In genomic region chr2:38354179-38354716, GRCm38 (mm10) we compare ENCODE assay signal across 12 mouse cellular contexts. TPM values are rescaled to one million over a fixed set of nuclear protein-coding genes. Genes with fewer than 3 reads are reported as not detected.
A peak's percentile ranks its signal among the peaks of the same experiment; 100 is the strongest.
DNase-seq lines count a peak whose midpoint lies in the region; ATAC-seq and TF ChIP-seq lines count a peak whose summit lies in the region.
"Had no signal": no experiment of that assay in that cellular context is flagged by ENCODE, and none has a peak within 500 bp of the region (broad histone marks: within the 10 kb centered on the region; RNA-seq: fewer than 3 reads in every experiment).

No protein-coding gene starts in this region.

- peak overlapping the region; percentile 97 for H3K27ac ChIP-seq in layer of hippocampus, adult 2 months
- H3K27ac ChIP-seq in forebrain, embryonic 12.5 days, result peak overlapping the region; percentile 96
- H3K27ac ChIP-seq in limb, embryonic 11.5 days (replicated peaks; ENCODE audit: low read depth, low read length), result no peak overlapping the region
- peak overlapping the region; percentile 90 for H3K27ac ChIP-seq in midbrain, embryonic 16.5 days (ENCODE audit: low read length)
- H3K27ac ChIP-seq: heart, embryonic 13.5 days had no signal

- peak overlapping the region; percentile 99 for H3K9ac ChIP-seq in forebrain, embryonic 12.5 days
- peak overlapping the region; percentile 44 for H3K9ac ChIP-seq in limb, embryonic 11.5 days (ENCODE audit: low read length)
- H3K9ac ChIP-seq in midbrain, embryonic 16.5 days (ENCODE audit: low read depth, low read length), result peak overlapping the region; percentile 77
- H3K9ac ChIP-seq: heart, embryonic 13.5 days had no signal

- no peak for TF ChIP-seq CTCF in layer of hippocampus, adult 2 months (conservative IDR thresholded peaks at IDR 0.05)

- peaks cover 66% of the 10 kb centered on the region for H3K4me1 ChIP-seq in forebrain, embryonic 12.5 days
- H3K4me1 ChIP-seq in limb, embryonic 11.5 days (ENCODE audit: control insufficient read depth, insufficient read depth, low read length), result peaks cover 37% of the 10 kb centered on the region
- H3K4me1 ChIP-seq in midbrain, embryonic 16.5 days (ENCODE audit: control insufficient read depth, insufficient read depth, low read length), result peaks cover 5% of the 10 kb centered on the region

- H3K4me3 ChIP-seq in layer of hippocampus, adult 2 months, result peak overlapping the region; percentile 82
- H3K4me3 ChIP-seq in forebrain, embryonic 12.5 days (replicated peaks), result peak overlapping the region; percentile 91
- peak overlapping the region; percentile 63 for H3K4me3 ChIP-seq in limb, embryonic 11.5 days (ENCODE audit: low read depth, low read length)
- peak overlapping the region; percentile 57 for H3K4me3 ChIP-seq in midbrain, embryonic 16.5 days (ENCODE audit: low read depth, low read length)
- H3K4me3 ChIP-seq: heart, embryonic 13.5 days had no signal

- no peaks in the 10 kb centered on the region for H3K9me3 ChIP-seq in forebrain, embryonic 12.5 days
- H3K9me3 ChIP-seq in limb, embryonic 11.5 days (ENCODE audit: control insufficient read depth, low read length), result no peaks in the 10 kb centered on the region
- no peaks in the 10 kb centered on the region for H3K9me3 ChIP-seq in midbrain, embryonic 16.5 days (replicated peaks; ENCODE audit: control insufficient read depth, low read length, poor library complexity, severe bottlenecking)
- H3K9me3 ChIP-seq: heart, embryonic 13.5 days had no signal

- peaks cover 26% of the 10 kb centered on the region for H3K36me3 ChIP-seq in forebrain, embryonic 12.5 days (replicated peaks)
- H3K36me3 ChIP-seq in limb, embryonic 11.5 days (ENCODE audit: control insufficient read depth, insufficient read depth, low read length), result no peaks in the 10 kb centered on the region
- no peaks in the 10 kb centered on the region for H3K36me3 ChIP-seq in midbrain, embryonic 16.5 days (ENCODE audit: control insufficient read depth, insufficient read depth, low read length)
- H3K36me3 ChIP-seq: heart, embryonic 13.5 days had no signal

- peaks cover 65% of the 10 kb centered on the region for H3K27me3 ChIP-seq in forebrain, embryonic 12.5 days
- peaks cover 44% of the 10 kb centered on the region for H3K27me3 ChIP-seq in limb, embryonic 11.5 days (ENCODE audit: control insufficient read depth, insufficient read depth, low read length)
- peaks cover 13% of the 10 kb centered on the region for H3K27me3 ChIP-seq in midbrain, embryonic 16.5 days (ENCODE audit: control insufficient read depth, insufficient read depth, low read depth, low read length)

- DNase-seq in layer of hippocampus, adult 2 months (ENCODE audit: low spot score in 2 of 2), result no peak
- DNase-seq in layer of hippocampus, adult 9-11 months, result no peak
- DNase-seq in limb, embryonic 11.5 days (ENCODE audit: low spot score), result no peak
- no peak for DNase-seq in thymus, postnatal 25 days
- DNase-seq in thymus, postnatal 14 days, result no peak
- DNase-seq: cerebellum, postnatal 25 days; kidney, adult 2 months had no signal

- peak overlapping the region; percentile 77 for H3K4me2 ChIP-seq in forebrain, embryonic 12.5 days
- peak overlapping the region; percentile 89 for H3K4me2 ChIP-seq in limb, embryonic 11.5 days (ENCODE audit: low read depth, severe bottlenecking)
- peak overlapping the region; percentile 77 for H3K4me2 ChIP-seq in midbrain, embryonic 16.5 days (ENCODE audit: low read length)
- H3K4me2 ChIP-seq: heart, embryonic 13.5 days had no signal

- under 1% methylated on average over 22 of the region's 22 CpGs for WGBS in forebrain, embryonic 12.5 days
- 2% methylated on average over 22 of the region's 22 CpGs for WGBS in limb, embryonic 11.5 days
- WGBS in midbrain, embryonic 16.5 days, result 2% methylated on average over 22 of the region's 22 CpGs

- no peak for ATAC-seq in forebrain, embryonic 12.5 days (ENCODE audit: low FRiP score)
- no peak for ATAC-seq in limb, embryonic 11.5 days (ENCODE audit: insufficient number of reproducible peaks, low FRiP score, low TSS enrichment, low read depth)
- no peak for ATAC-seq in midbrain, embryonic 16.5 days
- ATAC-seq in monocyte, adult 5-6 weeks (replicated peaks; ENCODE audit: insufficient number of reproducible peaks, low FRiP score, low TSS enrichment, poor library complexity, severe bottlenecking), result no peak

RNA-seq across cellular contexts. Expression of gene Lhx2, which starts 15.2 kb away (rescaled TPM):
- 10 to 100 TPM; 96.6 to 99.5 TPM for total RNA-seq in layer of hippocampus, adult 2 months (2021)
- 196 and 224 TPM in 2 replicates for polyA plus RNA-seq in forebrain, embryonic 12.5 days (2016; fragmentation: Nextera tagmentation; extraction: Ambion mirVana)
- polyA plus RNA-seq in limb, embryonic 11.5 days (2014; fragmentation: Nextera tagmentation; extraction: Ambion mirVana), result 29.0 and 31.2 TPM in 2 replicates
- polyA plus RNA-seq in midbrain, embryonic 16.5 days (2015; fragmentation: Nextera tagmentation; extraction: Ambion mirVana), result 37.1 and 44.3 TPM in 2 replicates
- total RNA-seq in monocyte, adult 5-6 weeks (2017), result not detected in 3 replicates
- polyA plus RNA-seq: stomach, embryonic 14.5 days had no signal

Comparison
In these comparisons a context has a peak if more than half of its experiments do, and no peak if none do; other contexts are left out.
1. H3K9ac ChIP-seq: peak in every context shown above with its lines; median percentile 99 in forebrain, embryonic 12.5 days; 77 in midbrain, embryonic 16.5 days; 44 in limb, embryonic 11.5 days.